Mouse (Mus musculus) embryonic facial prominence, embryonic 14.5 days (tissue): Measurements from ENCODE around the gene Gsto1. TPM values are rescaled to one million over a fixed set of nuclear protein-coding genes. Genes with fewer than 3 reads are reported as not detected.
A peak's percentile ranks its signal among the peaks of the same experiment; 100 is the strongest.

Experiments
- ATAC-seq: fragments of 200-750 bp; cut with Nextera tagmentation; 2 replicates; pipeline ENCODE4 v1.8.0; 2017; ENCODE audit warnings: low read depth, moderate number of reproducible peaks, moderate TSS enrichment
- DNase-seq: peaks from one replicate; pipeline ENCODE4 v3.0.0-alpha.2; 2015; ENCODE audit warnings: low spot score
- H3K27ac ChIP-seq: fragments of 300-500 bp; sonication (generic); replicated peaks from 2 replicates; pipeline ENCODE4 v1.5.1; 2014; ENCODE audit warnings: low read depth, mild to moderate bottlenecking, low read length, moderate library complexity
- H3K27me3 ChIP-seq: fragments of 300-500 bp; sonication (generic); replicated peaks from 2 replicates; pipeline ENCODE4 v1.6.1; 2014; ENCODE audit warnings: low read length; ENCODE audit not compliant: control insufficient read depth, insufficient read depth
- H3K36me3 ChIP-seq: fragments of 300-500 bp; sonication (generic); 2 replicates; pipeline ENCODE4 v1.6.1; 2014; ENCODE audit warnings: low read length, mixed read lengths; ENCODE audit not compliant: control insufficient read depth, insufficient read depth
- H3K4me1 ChIP-seq: fragments of 300-500 bp; sonication (generic); 2 replicates; pipeline ENCODE4 v1.6.1; 2014; ENCODE audit warnings: antibody characterized with exemption, low read length; ENCODE audit not compliant: control insufficient read depth, insufficient read depth
- H3K4me2 ChIP-seq: fragments of 300-500 bp; sonication (generic); 2 replicates; pipeline ENCODE4 v1.6.1; 2014; ENCODE audit warnings: low read depth, mild to moderate bottlenecking, low read length, moderate library complexity, mixed read lengths
- H3K4me3 ChIP-seq: fragments of 300-500 bp; sonication (generic); 2 replicates; pipeline ENCODE4 v1.5.1; 2014; ENCODE audit warnings: low read depth, mild to moderate bottlenecking, low read length
- H3K9ac ChIP-seq: fragments of 300-500 bp; sonication (generic); 2 replicates; pipeline ENCODE4 v1.6.1; 2014; ENCODE audit warnings: low read depth, mild to moderate bottlenecking, low read length, moderate library complexity, mixed read lengths
- H3K9me3 ChIP-seq: fragments of 300-500 bp; sonication (generic); 2 replicates; pipeline ENCODE4 v1.6.1; 2016; ENCODE audit warnings: low read length; ENCODE audit not compliant: control insufficient read depth
- WGBS: fragments of 180-500 bp; shearing (Covaris S2); extraction: QIAGEN DNeasy Blood & Tissue Kit; methylation state at CpG from one replicate; pipeline ENCODE4 v1.1.7; 2014; 5-methylcytosine and 5-hydroxymethylcytosine counted together
- polyA plus RNA-seq: library from polyadenylated mRNA; unstranded; fragments of >200 nt; fragmentation: Nextera tagmentation; extraction: Ambion mirVana; gene quantifications from 2 replicates; pipeline ENCODE4 v1.2.1, GENCODE M21; 2014

Gsto1 gene
- 119 and 148 TPM in 2 replicates for polyA plus RNA-seq

GRCm38 (mm10) chr19:47854796-47855783, at the start of gene Gsto1:
Gene Gsto1, plus strand, starts transcription at chr19:47854970.
- no peaks in the 10 kb centered on the region for H3K27me3 ChIP-seq
- peak within 1 kb of the TSS; percentile 75 for H3K4me3 ChIP-seq
- WGBS, result under 1% methylated on average over 44 of the region's 60 CpGs
- peaks cover 23% of the 10 kb centered on the region for H3K36me3 ChIP-seq
- H3K4me2 ChIP-seq, result peak within 1 kb of the TSS; percentile 88
- DNase-seq, result peak; percentile 95
- peak within 1 kb of the TSS; percentile 87 for H3K27ac ChIP-seq
- H3K9ac ChIP-seq, result peak within 1 kb of the TSS; percentile 82
- peaks cover 9% of the 10 kb centered on the region for H3K4me1 ChIP-seq
- peak; percentile 96 for ATAC-seq
- H3K9me3 ChIP-seq, result no peaks in the 10 kb centered on the region

- no peak overlapping the region for H3K4me2 ChIP-seq
- ATAC-seq, result no peak
Observed at GRCm38 (mm10) chr19:47812091-47812490, 42.7 kb upstream of the Gsto1 start.

GRCm38 (mm10) chr19:47814721-47815120, 40.0 kb upstream of the Gsto1 start:
- Histone ChIP-seq H3K27me3 (no peaks in the 10 kb centered on the region), H3K9ac (no peak overlapping the region), H3K4me2 (no peak overlapping the region), H3K36me3 (no peaks in the 10 kb centered on the region), H3K4me3 (no peak overlapping the region), H3K9me3 (no peaks in the 10 kb centered on the region), H3K4me1 (no peaks in the 10 kb centered on the region), H3K27ac (no peak overlapping the region)
- ATAC-seq (no peak), DNase-seq (no peak)
- 88% methylated on average over 5 of the region's 5 CpGs for WGBS

More at GRCm38 (mm10) chr19:47812091-47812490, 42.7 kb upstream of the Gsto1 start:
- H3K9ac ChIP-seq, result no peak overlapping the region
- no peak overlapping the region for H3K27ac ChIP-seq
- WGBS, result 70% methylated on average over 10 of the region's 10 CpGs
- DNase-seq, result no peak
- no peak overlapping the region for H3K4me3 ChIP-seq
- no peaks in the 10 kb centered on the region for H3K36me3 ChIP-seq
- no peaks in the 10 kb centered on the region for H3K9me3 ChIP-seq
- no peaks in the 10 kb centered on the region for H3K4me1 ChIP-seq
- no peaks in the 10 kb centered on the region for H3K27me3 ChIP-seq

GRCm38 (mm10) chr19:47817692-47818091, 37.1 kb upstream of the Gsto1 start:
- Histone ChIP-seq H3K27me3 (peaks cover 4% of the 10 kb centered on the region; the same call in 1 of the 2 replicates), H3K27ac (no peak overlapping the region), H3K9me3 (no peaks in the 10 kb centered on the region), H3K4me2 (no peak overlapping the region), H3K9ac (no peak overlapping the region), H3K4me1 (no peaks in the 10 kb centered on the region), H3K4me3 (no peak overlapping the region), H3K36me3 (no peaks in the 10 kb centered on the region)
- 81% methylated on average over 9 of the region's 9 CpGs for WGBS
- ATAC-seq, result no peak
- no peak for DNase-seq

GRCm38 (mm10) chr19:47820832-47821493, 33.8 kb upstream of the Gsto1 start:
- no peak overlapping the region for H3K4me2 ChIP-seq
- H3K4me3 ChIP-seq, result no peak overlapping the region
- peaks cover 5% of the 10 kb centered on the region; the same call in 1 of the 2 replicates for H3K27me3 ChIP-seq
- 26% methylated on average over 7 of the region's 9 CpGs for WGBS
- H3K9me3 ChIP-seq, result no peaks in the 10 kb centered on the region
- peak; percentile 73 for DNase-seq
- no peak for ATAC-seq
- no peaks in the 10 kb centered on the region for H3K4me1 ChIP-seq
- no peak overlapping the region for H3K27ac ChIP-seq
- H3K36me3 ChIP-seq, result no peaks in the 10 kb centered on the region
- no peak overlapping the region for H3K9ac ChIP-seq

GRCm38 (mm10) chr19:47821494-47821872, 33.3 kb upstream of the Gsto1 start:
- Histone ChIP-seq H3K27me3 (peaks cover 5% of the 10 kb centered on the region; the same call in 1 of the 2 replicates), H3K4me3 (no peak overlapping the region), H3K27ac (no peak overlapping the region), H3K4me1 (no peaks in the 10 kb centered on the region), H3K4me2 (no peak overlapping the region), H3K36me3 (no peaks in the 10 kb centered on the region), H3K9me3 (no peaks in the 10 kb centered on the region), H3K9ac (no peak overlapping the region)
- ATAC-seq (no peak), DNase-seq (no peak)
- 58% methylated on average over 7 of the region's 7 CpGs for WGBS

GRCm38 (mm10) chr19:47822143-47822796, 32.5 kb upstream of the Gsto1 start:
- Histone ChIP-seq H3K27ac (no peak overlapping the region), H3K36me3 (no peaks in the 10 kb centered on the region), H3K4me2 (no peak overlapping the region), H3K4me3 (no peak overlapping the region), H3K27me3 (peaks cover 5% of the 10 kb centered on the region; the same call in 1 of the 2 replicates), H3K9ac (0 out of 2 replicates have a peak overlapping the region, but pooled peaks have one; percentile 9), H3K9me3 (no peaks in the 10 kb centered on the region), H3K4me1 (no peaks in the 10 kb centered on the region)
- ATAC-seq (no peak), DNase-seq (peak; percentile 58)
- WGBS, result 20% methylated on average over 8 of the region's 8 CpGs

- Histone ChIP-seq H3K4me3 (no peak overlapping the region), H3K9me3 (no peaks in the 10 kb centered on the region), H3K9ac (no peak overlapping the region), H3K4me2 (no peak overlapping the region), H3K4me1 (no peaks in the 10 kb centered on the region), H3K27ac (no peak overlapping the region), H3K27me3 (peaks cover 5% of the 10 kb centered on the region; the same call in 1 of the 2 replicates), H3K36me3 (no peaks in the 10 kb centered on the region)
- no peak for ATAC-seq
- 74% methylated on average over 5 of the region's 5 CpGs for WGBS
- DNase-seq, result no peak
Observed at GRCm38 (mm10) chr19:47824026-47824425, 30.7 kb upstream of the Gsto1 start.
